Mouse (Mus musculus): Measurements from ENCODE around the gene Haspin.

GRCm38 (mm10) chr11:73094231-73094995 lies 43.7 kb downstream of the Haspin start:
- TF ChIP-seq CTCF (IDR thresholded peaks at IDR 0.05) (no peak), EP300 (IDR thresholded peaks at IDR 0.05; ENCODE audit: insufficient read depth, low read depth, low read length) (no peak)

Data from heart, adult 2 months (tissue).